Mouse (Mus musculus) hindbrain, embryonic 12.5 days (tissue): ENCODE measurements at regions not wholly inside any gene's neighbourhood (a gene's known extent, or its start where the extent isn't known, plus 50 kb on each side); places are given as distances from the start of the nearest gene placed in this dataset.
"Not testable (repeated sequence)": the region's sequence is repeated elsewhere in the genome, so short reads cannot be mapped to it uniquely, and the experiment has no call there.

ENCODE experiments used
- ATAC-seq: fragments of 200-750 bp; cut with Nextera tagmentation; 2 replicates; pipeline ENCODE4 v1.8.0; 2017; ENCODE audit warnings: moderate TSS enrichment; ENCODE audit not compliant: low FRiP score
- H3K27ac ChIP-seq: fragments of 300-500 bp; sonication (generic); 2 replicates; pipeline ENCODE4 v1.5.1; 2016; ENCODE audit warnings: mild to moderate bottlenecking
- H3K27me3 ChIP-seq: fragments of 300-500 bp; sonication (generic); 2 replicates; pipeline ENCODE4 v1.6.1; 2016; ENCODE audit warnings: mild to moderate bottlenecking
- H3K36me3 ChIP-seq: fragments of 300-500 bp; sonication (generic); 2 replicates; pipeline ENCODE4 v1.6.1; 2016; ENCODE audit warnings: mild to moderate bottlenecking
- H3K4me1 ChIP-seq: fragments of 300-500 bp; sonication (generic); 2 replicates; pipeline ENCODE4 v1.6.1; 2016
- H3K4me2 ChIP-seq: fragments of 300-500 bp; sonication (generic); replicated peaks from 2 replicates; pipeline ENCODE4 v1.6.1; 2016; ENCODE audit warnings: mild to moderate bottlenecking
- H3K4me3 ChIP-seq: fragments of 300-500 bp; sonication (generic); 2 replicates; pipeline ENCODE4 v1.5.1; 2016; ENCODE audit warnings: mild to moderate bottlenecking
- H3K9ac ChIP-seq: fragments of 300-500 bp; sonication (generic); 2 replicates; pipeline ENCODE4 v1.6.1; 2016; ENCODE audit warnings: mild to moderate bottlenecking, moderate library complexity
- H3K9me3 ChIP-seq: fragments of 300-500 bp; sonication (generic); replicated peaks from 2 replicates; pipeline ENCODE4 v1.6.1; 2016; ENCODE audit warnings: mild to moderate bottlenecking
- WGBS: fragments of 180-500 bp; shearing (Covaris S2); methylation state at CpG from one replicate; pipeline ENCODE4 v1.1.7; 2016; 5-methylcytosine and 5-hydroxymethylcytosine counted together

- no peak overlapping the region for H3K4me2 ChIP-seq
- H3K9me3 ChIP-seq: no peaks in the 10 kb centered on the region
- no peaks in the 10 kb centered on the region for H3K27me3 ChIP-seq
- no peaks in the 10 kb centered on the region for H3K36me3 ChIP-seq
- WGBS: 42% methylated on average over 3 of the region's 3 CpGs
- no peak for ATAC-seq
- H3K4me1 ChIP-seq: no peaks in the 10 kb centered on the region
- no peak overlapping the region for H3K9ac ChIP-seq
- no peak overlapping the region for H3K4me3 ChIP-seq
- no peak overlapping the region for H3K27ac ChIP-seq
Measured at GRCm38 (mm10) chrX:17818325-17818724, 246.2 kb upstream of the Fundc1 start.

DNA sequence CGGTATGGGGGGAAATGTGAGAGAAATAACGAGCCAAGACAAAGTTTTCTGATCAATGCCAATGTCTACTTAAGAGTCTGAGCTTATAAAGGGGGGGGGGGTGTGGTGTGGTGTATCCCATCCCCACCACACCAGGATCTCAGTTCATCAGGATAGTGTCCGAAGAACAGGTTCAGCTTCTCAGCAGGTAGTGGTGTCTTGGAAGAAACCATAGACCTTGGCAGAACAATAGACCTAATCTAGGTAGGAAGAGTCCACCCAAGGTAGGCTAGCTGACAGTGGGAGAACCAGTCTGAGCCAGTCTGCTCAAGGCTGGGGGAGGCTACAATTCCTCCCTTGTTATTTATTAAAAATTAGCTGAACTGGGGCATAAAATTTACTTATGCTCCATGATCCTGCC lies 245.5 kb upstream of the Fundc1 start:
- H3K27ac ChIP-seq: no peak overlapping the region
- no peaks in the 10 kb centered on the region for H3K4me1 ChIP-seq
- H3K36me3 ChIP-seq: no peaks in the 10 kb centered on the region
- no peaks in the 10 kb centered on the region for H3K27me3 ChIP-seq
- H3K9ac ChIP-seq: no peak overlapping the region
- H3K4me2 ChIP-seq: no peak overlapping the region
- no peak overlapping the region for H3K4me3 ChIP-seq
- no peaks in the 10 kb centered on the region for H3K9me3 ChIP-seq
- ATAC-seq: no peak
- WGBS: 85% methylated on average over 3 of the region's 3 CpGs

DNA sequence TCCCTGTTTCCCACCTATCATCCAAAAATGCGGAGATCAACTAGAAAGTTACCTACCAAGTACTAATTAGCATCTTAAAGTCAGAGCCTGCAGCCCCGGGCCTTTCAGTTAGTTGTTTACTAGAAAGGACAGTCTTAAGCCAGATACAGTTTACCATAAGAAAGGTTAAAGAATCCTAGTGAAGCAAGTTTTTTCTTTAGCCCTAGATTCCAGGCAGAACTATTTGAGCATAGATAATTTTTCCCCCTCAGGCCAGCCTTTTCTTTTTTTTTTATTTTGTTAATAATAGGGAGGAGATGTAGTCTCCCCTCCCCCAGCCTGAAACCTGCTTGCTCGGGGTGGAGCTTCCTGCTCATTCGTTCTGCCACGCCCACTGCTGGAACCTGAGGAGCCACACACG lies 215.9 kb upstream of the Fundc1 start:
- H3K36me3 ChIP-seq, H3K27ac ChIP-seq, H3K9me3 ChIP-seq, H3K27me3 ChIP-seq, H3K9ac ChIP-seq, ATAC-seq, H3K4me3 ChIP-seq, H3K4me2 ChIP-seq, H3K4me1 ChIP-seq: not testable (repeated sequence)
- WGBS: 100% methylated on average over 2 of the region's 6 CpGs

DNA sequence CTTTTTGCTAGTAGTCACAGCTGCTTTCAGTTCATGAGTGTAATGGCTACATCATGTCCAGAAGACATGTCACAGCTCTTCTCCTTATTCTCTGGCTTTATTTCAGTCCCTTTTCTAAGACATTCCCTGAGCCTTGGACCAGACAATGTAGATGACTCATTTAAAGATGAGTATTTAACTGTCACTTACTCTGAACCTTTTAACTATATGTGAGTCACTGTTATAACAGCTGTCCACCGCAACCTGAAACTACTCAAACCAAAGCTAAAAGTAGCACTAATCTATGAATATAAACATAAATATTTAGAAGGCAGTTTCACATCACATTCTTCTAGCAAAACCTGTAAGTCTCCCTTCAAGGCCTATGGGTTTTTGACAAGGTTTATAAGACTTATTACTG lies 203.8 kb upstream of the Fundc1 start:
- Histone ChIP-seq H3K4me1 (no peaks in the 10 kb centered on the region), H3K27ac (no peak overlapping the region), H3K27me3 (no peaks in the 10 kb centered on the region), H3K36me3 (no peaks in the 10 kb centered on the region), H3K4me3 (no peak overlapping the region), H3K9ac (no peak overlapping the region), H3K9me3 (no peaks in the 10 kb centered on the region), H3K4me2 (no peak overlapping the region)
- WGBS: 100% methylated on average over 1 of the region's 1 CpGs
- ATAC-seq: no peak

- no peak overlapping the region for H3K27ac ChIP-seq
- no peaks in the 10 kb centered on the region for H3K36me3 ChIP-seq
- no peak for ATAC-seq
- no peak overlapping the region for H3K4me3 ChIP-seq
- no peaks in the 10 kb centered on the region for H3K4me1 ChIP-seq
- no peak overlapping the region for H3K4me2 ChIP-seq
- no peaks in the 10 kb centered on the region for H3K27me3 ChIP-seq
- H3K9me3 ChIP-seq: no peaks in the 10 kb centered on the region
- 20% methylated on average over 2 of the region's 2 CpGs for WGBS
- H3K9ac ChIP-seq: no peak overlapping the region
Measured at GRCm38 (mm10) chrX:17752823-17753222, 180.7 kb upstream of the Fundc1 start.

GRCm38 (mm10) chrX:17751466-17751865 lies 179.3 kb upstream of the Fundc1 start:
- Histone ChIP-seq H3K9ac (no peak overlapping the region), H3K4me1 (no peaks in the 10 kb centered on the region), H3K36me3 (no peaks in the 10 kb centered on the region), H3K4me3 (no peak overlapping the region), H3K4me2 (no peak overlapping the region), H3K27ac (no peak overlapping the region), H3K9me3 (no peaks in the 10 kb centered on the region), H3K27me3 (no peaks in the 10 kb centered on the region)
- no peak for ATAC-seq
- WGBS: 65% methylated on average over 5 of the region's 5 CpGs

DNA sequence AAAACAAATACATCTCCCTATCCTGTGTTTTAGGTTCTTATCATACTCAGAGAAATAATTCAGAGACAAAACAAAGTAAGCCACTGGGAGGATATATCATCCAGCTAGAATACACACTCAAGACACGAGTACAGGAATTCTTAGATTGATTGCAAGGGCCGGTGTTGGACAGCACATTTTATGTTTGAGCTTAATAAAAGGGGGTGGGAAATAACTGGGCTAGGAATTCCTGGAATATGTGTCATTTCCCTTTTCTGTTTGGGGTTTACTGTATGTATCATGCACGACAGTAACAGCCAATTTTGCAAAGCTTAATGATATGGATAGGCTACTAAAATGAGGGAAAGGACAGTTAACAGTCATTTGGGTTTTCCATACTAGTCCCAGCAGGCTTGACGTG lies 158.1 kb upstream of the Fundc1 start:
- H3K27ac ChIP-seq: no peak overlapping the region
- no peak overlapping the region for H3K9ac ChIP-seq
- H3K36me3 ChIP-seq: no peaks in the 10 kb centered on the region
- no peak for ATAC-seq
- no peak overlapping the region for H3K4me3 ChIP-seq
- no peaks in the 10 kb centered on the region for H3K4me1 ChIP-seq
- H3K27me3 ChIP-seq: no peaks in the 10 kb centered on the region
- WGBS: 75% methylated on average over 4 of the region's 4 CpGs
- no peak overlapping the region for H3K4me2 ChIP-seq
- no peaks in the 10 kb centered on the region for H3K9me3 ChIP-seq

GRCm38 (mm10) chrX:17725780-17726220 lies 153.7 kb upstream of the Fundc1 start:
- ATAC-seq: peak; percentile 43; the same call in 1 of the 2 replicates
- H3K9me3 ChIP-seq: no peaks in the 10 kb centered on the region
- H3K9ac ChIP-seq: no peak overlapping the region
- H3K4me2 ChIP-seq: no peak overlapping the region
- no peaks in the 10 kb centered on the region for H3K4me1 ChIP-seq
- no peaks in the 10 kb centered on the region for H3K27me3 ChIP-seq
- 65% methylated on average over 5 of the region's 5 CpGs for WGBS
- H3K27ac ChIP-seq: no peak overlapping the region
- no peak overlapping the region for H3K4me3 ChIP-seq
- no peaks in the 10 kb centered on the region for H3K36me3 ChIP-seq

- 26% methylated on average over 7 of the region's 7 CpGs for WGBS
- Histone ChIP-seq H3K4me1 (no peaks in the 10 kb centered on the region), H3K9me3 (no peaks in the 10 kb centered on the region), H3K4me3 (no peak overlapping the region), H3K27ac (no peak overlapping the region), H3K27me3 (no peaks in the 10 kb centered on the region), H3K36me3 (no peaks in the 10 kb centered on the region), H3K9ac (no peak overlapping the region), H3K4me2 (no peak overlapping the region)
- ATAC-seq: peak; percentile 80
Measured at GRCm38 (mm10) chrX:17724990-17725779, 153.1 kb upstream of the Fundc1 start.

DNA sequence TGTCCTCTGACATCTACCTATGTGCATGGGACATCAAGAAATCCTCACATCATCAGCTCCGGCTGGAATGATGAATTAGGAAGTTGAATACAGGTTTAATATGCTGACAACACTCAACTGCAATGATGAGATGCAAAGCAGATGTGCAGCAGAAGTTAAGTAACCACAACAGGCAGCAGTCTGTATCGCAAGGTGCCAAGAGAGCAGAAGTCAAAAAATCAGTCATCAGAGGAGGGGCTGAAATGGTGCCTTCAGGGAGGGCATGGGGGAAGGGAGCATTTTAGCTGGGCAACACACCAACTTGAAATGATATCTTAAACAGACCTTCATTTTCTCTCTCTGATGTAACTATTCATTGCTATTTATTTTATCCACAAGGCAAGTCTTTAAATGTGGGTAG lies 152.3 kb upstream of the Fundc1 start:
- no peaks in the 10 kb centered on the region for H3K36me3 ChIP-seq

DNA sequence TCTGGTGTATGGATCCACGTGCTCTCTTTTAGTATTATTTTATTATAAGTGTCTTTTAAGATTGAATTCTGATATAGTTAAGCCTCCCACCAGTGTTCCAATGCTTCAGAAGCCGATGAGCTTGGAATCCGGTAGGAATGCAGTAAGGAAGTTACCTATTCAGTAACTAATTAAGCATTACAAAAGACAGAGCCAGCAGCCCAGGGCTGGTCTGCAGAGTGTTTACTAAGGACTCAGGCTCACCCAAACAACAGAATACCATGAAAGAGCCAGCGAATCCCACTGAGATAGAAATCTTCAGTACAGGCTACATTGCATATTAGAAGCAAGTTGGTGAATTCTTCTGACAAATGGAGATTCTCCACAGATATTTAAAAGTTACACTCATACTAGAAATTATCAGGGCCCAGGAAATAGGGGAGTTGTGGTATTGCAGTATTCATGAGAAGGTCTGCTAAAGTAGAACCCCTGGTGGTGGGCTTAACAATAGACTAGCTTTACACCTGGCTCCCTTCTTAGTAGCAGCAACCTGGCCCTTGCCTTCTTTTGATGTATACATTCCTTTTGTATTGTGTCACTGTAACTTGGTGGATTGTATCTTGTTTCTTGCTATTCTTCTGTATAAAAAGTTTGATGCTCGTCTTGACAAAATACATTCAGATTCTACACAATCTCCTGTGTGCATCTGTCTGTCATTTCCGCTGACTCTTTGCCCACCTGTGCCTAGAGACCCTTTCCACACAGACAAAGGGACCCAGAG lies 149.9 kb upstream of the Fundc1 start:
- H3K9me3 ChIP-seq, H3K27me3 ChIP-seq, H3K36me3 ChIP-seq, H3K27ac ChIP-seq, ATAC-seq, H3K4me1 ChIP-seq, H3K9ac ChIP-seq, H3K4me3 ChIP-seq, H3K4me2 ChIP-seq: not testable (repeated sequence)
- WGBS: 77% methylated on average over 6 of the region's 6 CpGs

More for the DNA sequence above, 152.3 kb upstream of the Fundc1 start:
- 75% methylated on average over 2 of the region's 2 CpGs for WGBS
- no peaks in the 10 kb centered on the region for H3K27me3 ChIP-seq
- H3K4me3 ChIP-seq: no peak overlapping the region
- ATAC-seq: no peak
- H3K9me3 ChIP-seq: no peaks in the 10 kb centered on the region
- H3K27ac ChIP-seq: no peak overlapping the region
- no peak overlapping the region for H3K4me2 ChIP-seq
- H3K4me1 ChIP-seq: no peaks in the 10 kb centered on the region
- H3K9ac ChIP-seq: no peak overlapping the region

GRCm38 (mm10) chrX:17714534-17714933 lies 142.4 kb upstream of the Fundc1 start:
- no peaks in the 10 kb centered on the region for H3K4me1 ChIP-seq
- no peaks in the 10 kb centered on the region for H3K36me3 ChIP-seq
- no peak overlapping the region for H3K4me2 ChIP-seq
- H3K9ac ChIP-seq: no peak overlapping the region
- ATAC-seq: no peak
- H3K27ac ChIP-seq: no peak overlapping the region
- H3K27me3 ChIP-seq: no peaks in the 10 kb centered on the region
- H3K4me3 ChIP-seq: no peak overlapping the region
- WGBS: 80% methylated on average over 1 of the region's 1 CpGs
- no peaks in the 10 kb centered on the region for H3K9me3 ChIP-seq

GRCm38 (mm10) chrX:17712919-17713318 lies 140.8 kb upstream of the Fundc1 start:
- Histone ChIP-seq H3K4me3 (no peak overlapping the region), H3K9ac (no peak overlapping the region), H3K9me3 (no peaks in the 10 kb centered on the region), H3K27ac (no peak overlapping the region), H3K36me3 (no peaks in the 10 kb centered on the region), H3K4me2 (no peak overlapping the region), H3K27me3 (no peaks in the 10 kb centered on the region), H3K4me1 (no peaks in the 10 kb centered on the region)
- 0 out of 2 replicates have a peak, but pooled peaks have one; percentile 46 for ATAC-seq
- WGBS: 64% methylated on average over 2 of the region's 2 CpGs
